Mouse (Mus musculus) brain, embryonic 14.5 days (tissue): ENCODE data around the gene Rps6ka5.

Source experiments
- CTCF ChIP-seq: fragments of 200-500 bp; IDR thresholded peaks from 2 replicates; pipeline ENCODE4 v1.5.1; 2012; ENCODE audit warnings: inconsistent platforms, mild to moderate bottlenecking, moderate library complexity, borderline replicate concordance; ENCODE audit not compliant: insufficient read depth, insufficient read length; ENCODE audit errors: extremely low read depth
- POLR2A ChIP-seq: fragments of 200-500 bp; IDR thresholded peaks from 2 replicates; pipeline ENCODE4 v1.6.1; 2012; ENCODE audit warnings: mild to moderate bottlenecking, inconsistent platforms, borderline replicate concordance; ENCODE audit not compliant: poor library complexity, insufficient read depth, insufficient read length, severe bottlenecking; ENCODE audit errors: extremely low read depth

DNA sequence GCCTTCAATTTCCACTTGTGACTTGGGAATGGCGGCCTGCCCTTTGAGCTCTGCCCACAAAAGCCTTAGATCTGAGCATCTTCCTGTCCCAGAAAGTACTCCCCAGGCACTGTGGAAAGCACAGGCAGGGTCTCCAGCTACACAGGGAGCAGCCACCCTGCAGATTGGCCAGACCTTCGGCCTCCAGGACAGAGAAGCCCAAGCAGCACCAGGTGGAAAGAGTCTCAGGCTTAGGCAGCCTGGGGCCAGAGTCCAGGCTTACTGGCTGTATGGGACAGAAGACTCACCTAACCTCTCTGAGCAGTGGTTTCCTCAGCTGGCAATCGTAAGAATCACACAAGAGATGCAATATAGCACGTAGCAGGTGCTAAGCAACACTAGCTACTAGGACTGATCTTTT, 223.1 kb downstream of the Rps6ka5 start:
- TF ChIP-seq CTCF (no peak), POLR2A (no peak)
